Mouse (Mus musculus): ENCODE measurements at regions not wholly inside any gene's neighbourhood (a gene's known extent, or its start where the extent isn't known, plus 50 kb on each side); places are given as distances from the start of the nearest gene placed in this dataset.

GRCm38 (mm10) chr5:74931765-74932164 lies 112.8 kb downstream of the Chic2 start:
- H3K4me3 ChIP-seq (ENCODE audit: control insufficient read depth, low read depth, low read length) = peak overlapping the region; percentile 39; the same call in 1 of the 2 replicates
- H3K27me3 ChIP-seq (ENCODE audit: control insufficient read depth, insufficient read depth, low read length) = no peaks in the 10 kb centered on the region
- TF ChIP-seq CTCF (IDR thresholded peaks at IDR 0.05; ENCODE audit: control insufficient read depth, insufficient read depth, insufficient replicate concordance, low read depth, low read length) (no peak), POLR2A (IDR thresholded peaks at IDR 0.05; ENCODE audit: control insufficient read depth, low read depth, low read length) (no peak)
- peaks cover 7% of the 10 kb centered on the region for H3K4me1 ChIP-seq (ENCODE audit: control insufficient read depth, insufficient read depth, low read length)
- no peak overlapping the region for H3K27ac ChIP-seq (ENCODE audit: control insufficient read depth, insufficient read depth, low read depth, low read length)
- no peaks in the 10 kb centered on the region for H3K36me3 ChIP-seq (ENCODE audit: control insufficient read depth, insufficient read depth, low read length)

GRCm38 (mm10) chr5:74927543-74927942 lies 117.0 kb downstream of the Chic2 start:
- no peak overlapping the region for H3K27ac ChIP-seq (ENCODE audit: control insufficient read depth, insufficient read depth, low read depth, low read length)
- H3K36me3 ChIP-seq (ENCODE audit: control insufficient read depth, insufficient read depth, low read length) = no peaks in the 10 kb centered on the region
- no peak for TF ChIP-seq POLR2A (IDR thresholded peaks at IDR 0.05; ENCODE audit: control insufficient read depth, low read depth, low read length)
- H3K27me3 ChIP-seq (ENCODE audit: control insufficient read depth, insufficient read depth, low read length) = no peaks in the 10 kb centered on the region
- H3K4me1 ChIP-seq (ENCODE audit: control insufficient read depth, insufficient read depth, low read length) = peaks cover 4% of the 10 kb centered on the region
- no peak overlapping the region for H3K4me3 ChIP-seq (ENCODE audit: control insufficient read depth, low read depth, low read length)

- Histone ChIP-seq H3K4me3 (ENCODE audit: control insufficient read depth, low read depth, low read length) (no peak overlapping the region), H3K27me3 (ENCODE audit: control insufficient read depth, insufficient read depth, low read length) (no peaks in the 10 kb centered on the region), H3K4me1 (ENCODE audit: control insufficient read depth, insufficient read depth, low read length) (no peaks in the 10 kb centered on the region; the same call in 1 of the 2 replicates), H3K36me3 (ENCODE audit: control insufficient read depth, insufficient read depth, low read length) (no peaks in the 10 kb centered on the region), H3K27ac (ENCODE audit: control insufficient read depth, insufficient read depth, low read depth, low read length) (no peak overlapping the region)
- TF ChIP-seq POLR2A (IDR thresholded peaks at IDR 0.05; ENCODE audit: control insufficient read depth, low read depth, low read length) (no peak), CTCF (IDR thresholded peaks at IDR 0.05; ENCODE audit: control insufficient read depth, insufficient read depth, insufficient replicate concordance, low read depth, low read length) (no peak)
Measured at GRCm38 (mm10) chr5:74925769-74926168, 118.8 kb downstream of the Chic2 start.

- peak overlapping the region; percentile 47; the same call in 1 of the 2 replicates for H3K27ac ChIP-seq (ENCODE audit: control insufficient read depth, insufficient read depth, low read depth, low read length)
- H3K27me3 ChIP-seq (ENCODE audit: control insufficient read depth, insufficient read depth, low read length) = no peaks in the 10 kb centered on the region
- no peak overlapping the region for H3K4me3 ChIP-seq (ENCODE audit: control insufficient read depth, low read depth, low read length)
- H3K4me1 ChIP-seq (ENCODE audit: control insufficient read depth, insufficient read depth, low read length) = no peaks in the 10 kb centered on the region; the same call in 1 of the 2 replicates
- no peak for TF ChIP-seq CTCF (IDR thresholded peaks at IDR 0.05; ENCODE audit: control insufficient read depth, insufficient read depth, insufficient replicate concordance, low read depth, low read length)
- TF ChIP-seq POLR2A (IDR thresholded peaks at IDR 0.05; ENCODE audit: control insufficient read depth, low read depth, low read length) = no peak
- no peaks in the 10 kb centered on the region for H3K36me3 ChIP-seq (ENCODE audit: control insufficient read depth, insufficient read depth, low read length)
Measured at GRCm38 (mm10) chr5:74924031-74924533, 120.5 kb downstream of the Chic2 start.

GRCm38 (mm10) chr5:74923337-74923736 lies 121.2 kb downstream of the Chic2 start:
- no peaks in the 10 kb centered on the region for H3K27me3 ChIP-seq (ENCODE audit: control insufficient read depth, insufficient read depth, low read length)
- no peak for TF ChIP-seq POLR2A (IDR thresholded peaks at IDR 0.05; ENCODE audit: control insufficient read depth, low read depth, low read length)
- TF ChIP-seq CTCF (IDR thresholded peaks at IDR 0.05; ENCODE audit: control insufficient read depth, insufficient read depth, insufficient replicate concordance, low read depth, low read length) = no peak
- H3K27ac ChIP-seq (ENCODE audit: control insufficient read depth, insufficient read depth, low read depth, low read length) = no peak overlapping the region
- no peaks in the 10 kb centered on the region for H3K36me3 ChIP-seq (ENCODE audit: control insufficient read depth, insufficient read depth, low read length)
- H3K4me1 ChIP-seq (ENCODE audit: control insufficient read depth, insufficient read depth, low read length) = no peaks in the 10 kb centered on the region; the same call in 1 of the 2 replicates
- no peak overlapping the region; the same call in 1 of the 2 replicates for H3K4me3 ChIP-seq (ENCODE audit: control insufficient read depth, low read depth, low read length)

- TF ChIP-seq POLR2A (IDR thresholded peaks at IDR 0.05; ENCODE audit: control insufficient read depth, low read depth, low read length) (no peak), CTCF (IDR thresholded peaks at IDR 0.05; ENCODE audit: control insufficient read depth, insufficient read depth, insufficient replicate concordance, low read depth, low read length) (no peak)
- no peaks in the 10 kb centered on the region for H3K27me3 ChIP-seq (ENCODE audit: control insufficient read depth, insufficient read depth, low read length)
- no peak overlapping the region for H3K27ac ChIP-seq (ENCODE audit: control insufficient read depth, insufficient read depth, low read depth, low read length)
- no peaks in the 10 kb centered on the region for H3K36me3 ChIP-seq (ENCODE audit: control insufficient read depth, insufficient read depth, low read length)
- no peak overlapping the region for H3K4me3 ChIP-seq (ENCODE audit: control insufficient read depth, low read depth, low read length)
- no peaks in the 10 kb centered on the region; the same call in 1 of the 2 replicates for H3K4me1 ChIP-seq (ENCODE audit: control insufficient read depth, insufficient read depth, low read length)
Measured at GRCm38 (mm10) chr5:74922881-74923280, 121.7 kb downstream of the Chic2 start.

GRCm38 (mm10) chr5:74920939-74921338 lies 123.6 kb downstream of the Chic2 start:
- no peak for TF ChIP-seq CTCF (IDR thresholded peaks at IDR 0.05; ENCODE audit: control insufficient read depth, insufficient read depth, insufficient replicate concordance, low read depth, low read length)
- no peak for TF ChIP-seq POLR2A (IDR thresholded peaks at IDR 0.05; ENCODE audit: control insufficient read depth, low read depth, low read length)
- no peaks in the 10 kb centered on the region; the same call in 1 of the 2 replicates for H3K4me1 ChIP-seq (ENCODE audit: control insufficient read depth, insufficient read depth, low read length)
- no peaks in the 10 kb centered on the region for H3K36me3 ChIP-seq (ENCODE audit: control insufficient read depth, insufficient read depth, low read length)
- no peak overlapping the region for H3K4me3 ChIP-seq (ENCODE audit: control insufficient read depth, low read depth, low read length)
- no peak overlapping the region for H3K27ac ChIP-seq (ENCODE audit: control insufficient read depth, insufficient read depth, low read depth, low read length)
- H3K27me3 ChIP-seq (ENCODE audit: control insufficient read depth, insufficient read depth, low read length) = no peaks in the 10 kb centered on the region

- no peaks in the 10 kb centered on the region; the same call in 1 of the 2 replicates for H3K4me1 ChIP-seq (ENCODE audit: control insufficient read depth, insufficient read depth, low read length)
- no peaks in the 10 kb centered on the region for H3K36me3 ChIP-seq (ENCODE audit: control insufficient read depth, insufficient read depth, low read length)
- H3K4me3 ChIP-seq (ENCODE audit: control insufficient read depth, low read depth, low read length) = no peak overlapping the region
- no peak overlapping the region for H3K27ac ChIP-seq (ENCODE audit: control insufficient read depth, insufficient read depth, low read depth, low read length)
- TF ChIP-seq CTCF (IDR thresholded peaks at IDR 0.05; ENCODE audit: control insufficient read depth, insufficient read depth, insufficient replicate concordance, low read depth, low read length) = no peak
- TF ChIP-seq POLR2A (IDR thresholded peaks at IDR 0.05; ENCODE audit: control insufficient read depth, low read depth, low read length) = no peak
- no peaks in the 10 kb centered on the region for H3K27me3 ChIP-seq (ENCODE audit: control insufficient read depth, insufficient read depth, low read length)
Measured at GRCm38 (mm10) chr5:74920490-74920889, 124.1 kb downstream of the Chic2 start.

Measured in testis, adult 2 months (tissue).